Mouse (Mus musculus): ENCODE data around the gene Mrps25. TPM values are rescaled to one million over a fixed set of nuclear protein-coding genes. Genes with fewer than 3 reads are reported as not detected.

Mrps25 gene
- 10 to 100 TPM; 54.6 to 55.7 TPM for total RNA-seq (2021)
- long read RNA-seq, experiment 1, full-length matches to known transcripts, result 58 of 62 reads
- long read RNA-seq, experiment 1, partial matches to known transcripts, result 0 of 62 reads
- long read RNA-seq, experiment 1, other reads (novel, unspliced or antisense), result 4 of 62 reads
- long read RNA-seq, experiment 2, full-length matches to known transcripts, result 53 of 56 reads
- long read RNA-seq, experiment 2, partial matches to known transcripts, result 0 of 56 reads
- long read RNA-seq, experiment 2, other reads (novel, unspliced or antisense), result 3 of 56 reads

GRCm38 (mm10) chr6:92183621-92184131, at the start of gene Mrps25:
Gene Mrps25, minus strand, starts transcription at chr6:92184033.
- peak; percentile 75 to 87 for DNase-seq (ENCODE audit: low spot score in 2 of 2)

GRCm38 (mm10) chr6:92231762-92232161, 47.9 kb upstream of the Mrps25 start:
- DNase-seq (ENCODE audit: low spot score in 2 of 2), result no peak

- DNase-seq (ENCODE audit: low spot score in 2 of 2), result no peak
Measured at GRCm38 (mm10) chr6:92231356-92231755, 47.5 kb upstream of the Mrps25 start.

- DNase-seq (ENCODE audit: low spot score in 2 of 2), result no peak
Measured at GRCm38 (mm10) chr6:92229586-92229985, 45.8 kb upstream of the Mrps25 start.

- no peak for DNase-seq (ENCODE audit: low spot score in 2 of 2)
Measured at GRCm38 (mm10) chr6:92229103-92229502, 45.3 kb upstream of the Mrps25 start.

- DNase-seq (ENCODE audit: low spot score in 2 of 2), result no peak
Measured at GRCm38 (mm10) chr6:92224981-92225380, 41.1 kb upstream of the Mrps25 start.

GRCm38 (mm10) chr6:92222021-92222420, 38.2 kb upstream of the Mrps25 start:
- no peak for DNase-seq (ENCODE audit: low spot score in 2 of 2)

- no peak for DNase-seq (ENCODE audit: low spot score in 2 of 2)
Measured at GRCm38 (mm10) chr6:92221604-92222003, 37.8 kb upstream of the Mrps25 start.

- peak; percentile 47 to 55 for DNase-seq (ENCODE audit: low spot score in 2 of 2)
Measured at GRCm38 (mm10) chr6:92219445-92219844, 35.6 kb upstream of the Mrps25 start.

- peak; percentile 90 to 95 for DNase-seq (ENCODE audit: low spot score in 2 of 2)
Measured at GRCm38 (mm10) chr6:92214773-92215449, 31.1 kb upstream of the Mrps25 start, which contains the start of gene Rbsn. Gene Rbsn, minus strand, starts transcription at chr6:92214925.

GRCm38 (mm10) chr6:92214055-92214772, 30.4 kb upstream of the Mrps25 start:
- DNase-seq (ENCODE audit: low spot score in 2 of 2), result no peak

GRCm38 (mm10) chr6:92199414-92199813, 15.6 kb upstream of the Mrps25 start:
- no peak for DNase-seq (ENCODE audit: low spot score in 2 of 2)

- DNase-seq (ENCODE audit: low spot score in 2 of 2), result no peak
Measured at GRCm38 (mm10) chr6:92184178-92184577, 345 bp upstream of the Mrps25 start.

GRCm38 (mm10) chr6:92176450-92176849, 7.4 kb downstream of the Mrps25 start:
- DNase-seq (ENCODE audit: low spot score in 2 of 2), result no peak

GRCm38 (mm10) chr6:92162724-92163123, 21.1 kb downstream of the Mrps25 start:
- DNase-seq (ENCODE audit: low spot score in 2 of 2), result no peak

GRCm38 (mm10) chr6:92158801-92159200, 25.0 kb downstream of the Mrps25 start:
- no peak for DNase-seq (ENCODE audit: low spot score in 2 of 2)

- no peak for DNase-seq (ENCODE audit: low spot score in 2 of 2)
Measured at GRCm38 (mm10) chr6:92153774-92154173, 30.1 kb downstream of the Mrps25 start.

- DNase-seq (ENCODE audit: low spot score in 2 of 2), result no peak
Measured at GRCm38 (mm10) chr6:92145881-92146280, 38.0 kb downstream of the Mrps25 start.

- no peak for DNase-seq (ENCODE audit: low spot score in 2 of 2)
Measured at GRCm38 (mm10) chr6:92136356-92136755, 47.5 kb downstream of the Mrps25 start.

- peak in 1 of 2 experiments; percentile 30 for DNase-seq (ENCODE audit: low spot score in 2 of 2)
Measured at GRCm38 (mm10) chr6:92133617-92134016, 50.2 kb downstream of the Mrps25 start.

GRCm38 (mm10) chr6:92132021-92132911, 51.6 kb downstream of the Mrps25 start:
- DNase-seq (ENCODE audit: low spot score in 2 of 2), result no peak
